Mouse (Mus musculus): Measurements from ENCODE around the gene Hbb-bh1. TPM values are rescaled to one million over a fixed set of nuclear protein-coding genes. Genes with fewer than 3 reads are reported as not detected.
A peak's percentile ranks its signal among the peaks of the same experiment; 100 is the strongest.

The Hbb-bh1 gene
- total and polyA plus RNA-seq, 2 experiments, result not detected

DNA sequence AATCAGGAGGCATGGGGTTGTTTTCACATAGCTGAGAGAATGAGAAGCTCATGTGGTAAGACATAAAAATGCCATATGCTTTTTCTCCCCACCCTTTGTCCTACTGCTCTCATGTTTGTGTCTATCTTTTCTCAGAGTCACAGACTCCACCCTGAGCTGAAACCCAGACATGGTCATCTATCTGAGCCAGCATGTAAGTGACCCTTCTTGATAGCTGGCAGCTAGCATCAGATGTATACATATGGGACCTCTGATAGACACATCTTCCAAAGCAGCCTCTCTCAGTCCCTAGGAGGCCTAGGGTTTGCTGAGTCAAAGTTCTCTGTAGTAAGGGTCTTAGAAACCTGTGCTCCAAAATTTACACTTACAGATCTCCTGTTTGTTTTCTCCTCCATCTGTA lies 22.8 kb upstream of the Hbb-bh1 start:
- no peak for DNase-seq (ENCODE audit: extremely low read depth, low read depth, low spot score)
- H3K27ac ChIP-seq (replicated peaks; ENCODE audit: insufficient read depth, low read depth, low read length), result no peak overlapping the region
- TF ChIP-seq POLR2A (IDR thresholded peaks at IDR 0.05; ENCODE audit: extremely low read depth, insufficient read depth, low read length) (no peak), CTCF (IDR thresholded peaks at IDR 0.05; ENCODE audit: low read depth, low read length) (no peak)
- no peak overlapping the region for H3K9ac ChIP-seq (ENCODE audit: low read depth, low read length)
- no peaks in the 10 kb centered on the region for H3K36me3 ChIP-seq (ENCODE audit: control insufficient read depth, insufficient read depth, low read length)
- no peaks in the 10 kb centered on the region for H3K79me2 ChIP-seq (ENCODE audit: control insufficient read depth, insufficient read depth, low read length)
- H3K4me3 ChIP-seq (ENCODE audit: insufficient read depth, low read depth, low read length), result no peak overlapping the region
- H3K27me3 ChIP-seq (ENCODE audit: control insufficient read depth, insufficient read depth, low read length), result no peaks in the 10 kb centered on the region
- H3K4me1 ChIP-seq (ENCODE audit: control insufficient read depth, insufficient read depth, low read length), result no peaks in the 10 kb centered on the region

GRCm38 (mm10) chr7:103861531-103861930 lies 18.6 kb upstream of the Hbb-bh1 start:
- no peak for TF ChIP-seq POLR2A (IDR thresholded peaks at IDR 0.05; ENCODE audit: extremely low read depth, insufficient read depth, low read length)
- no peak for TF ChIP-seq CTCF (IDR thresholded peaks at IDR 0.05; ENCODE audit: low read depth, low read length)
- H3K36me3 ChIP-seq (ENCODE audit: control insufficient read depth, insufficient read depth, low read length), result no peaks in the 10 kb centered on the region
- no peaks in the 10 kb centered on the region for H3K4me1 ChIP-seq (ENCODE audit: control insufficient read depth, insufficient read depth, low read length)
- 67% methylated on average over 3 of the region's 3 CpGs for WGBS
- H3K9ac ChIP-seq (ENCODE audit: low read depth, low read length), result no peak overlapping the region
- no peak for DNase-seq (ENCODE audit: extremely low read depth, low read depth, low spot score)
- no peaks in the 10 kb centered on the region for H3K27me3 ChIP-seq (ENCODE audit: control insufficient read depth, insufficient read depth, low read length)
- no peak overlapping the region for H3K27ac ChIP-seq (replicated peaks; ENCODE audit: insufficient read depth, low read depth, low read length)
- no peak overlapping the region for H3K4me3 ChIP-seq (ENCODE audit: insufficient read depth, low read depth, low read length)
- no peaks in the 10 kb centered on the region for H3K79me2 ChIP-seq (ENCODE audit: control insufficient read depth, insufficient read depth, low read length)

DNA sequence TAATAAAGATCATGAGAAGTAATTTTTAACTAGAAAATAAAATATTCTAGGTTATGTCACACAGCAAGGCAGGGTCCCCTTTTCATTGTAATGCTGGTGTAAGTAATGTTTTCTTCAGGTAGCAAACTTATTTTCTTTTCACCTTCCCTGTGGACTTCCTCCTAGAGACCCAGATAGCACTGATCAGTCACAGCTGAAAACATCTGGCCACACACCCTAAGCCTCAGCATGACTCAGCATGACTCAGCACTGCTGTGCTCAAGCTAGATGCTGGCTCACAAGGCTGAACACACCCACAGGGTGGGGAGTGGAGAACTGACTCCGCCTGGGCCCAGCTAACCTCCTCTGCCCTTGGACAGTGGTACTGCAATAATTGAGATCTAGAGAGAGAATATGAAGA lies 17.9 kb upstream of the Hbb-bh1 start:
- H3K9ac ChIP-seq (ENCODE audit: low read depth, low read length), result no peak overlapping the region
- H3K4me1 ChIP-seq (ENCODE audit: control insufficient read depth, insufficient read depth, low read length), result no peaks in the 10 kb centered on the region
- H3K27ac ChIP-seq (replicated peaks; ENCODE audit: insufficient read depth, low read depth, low read length), result no peak overlapping the region
- no peak overlapping the region for H3K4me3 ChIP-seq (ENCODE audit: insufficient read depth, low read depth, low read length)
- TF ChIP-seq CTCF (IDR thresholded peaks at IDR 0.05; ENCODE audit: low read depth, low read length) (no peak), POLR2A (IDR thresholded peaks at IDR 0.05; ENCODE audit: extremely low read depth, insufficient read depth, low read length) (no peak)
- peak; percentile 0 for DNase-seq (ENCODE audit: extremely low read depth, low read depth, low spot score)
- H3K79me2 ChIP-seq (ENCODE audit: control insufficient read depth, insufficient read depth, low read length), result no peaks in the 10 kb centered on the region
- H3K36me3 ChIP-seq (ENCODE audit: control insufficient read depth, insufficient read depth, low read length), result no peaks in the 10 kb centered on the region
- H3K27me3 ChIP-seq (ENCODE audit: control insufficient read depth, insufficient read depth, low read length), result no peaks in the 10 kb centered on the region
- 45% methylated on average over 1 of the region's 1 CpGs for WGBS

- Histone ChIP-seq H3K4me1 (ENCODE audit: control insufficient read depth, insufficient read depth, low read length) (no peaks in the 10 kb centered on the region), H3K36me3 (ENCODE audit: control insufficient read depth, insufficient read depth, low read length) (no peaks in the 10 kb centered on the region), H3K9ac (ENCODE audit: low read depth, low read length) (no peak overlapping the region), H3K27me3 (ENCODE audit: control insufficient read depth, insufficient read depth, low read length) (no peaks in the 10 kb centered on the region), H3K79me2 (ENCODE audit: control insufficient read depth, insufficient read depth, low read length) (no peaks in the 10 kb centered on the region), H3K27ac (replicated peaks; ENCODE audit: insufficient read depth, low read depth, low read length) (no peak overlapping the region), H3K4me3 (ENCODE audit: insufficient read depth, low read depth, low read length) (no peak overlapping the region)
- no peak for DNase-seq (ENCODE audit: extremely low read depth, low read depth, low spot score)
- no peak for TF ChIP-seq POLR2A (IDR thresholded peaks at IDR 0.05; ENCODE audit: extremely low read depth, insufficient read depth, low read length)
- TF ChIP-seq CTCF (IDR thresholded peaks at IDR 0.05; ENCODE audit: low read depth, low read length), result no peak
- WGBS, result 38% methylated on average over 2 of the region's 2 CpGs
Observed at GRCm38 (mm10) chr7:103859076-103859475, 16.1 kb upstream of the Hbb-bh1 start.

DNA sequence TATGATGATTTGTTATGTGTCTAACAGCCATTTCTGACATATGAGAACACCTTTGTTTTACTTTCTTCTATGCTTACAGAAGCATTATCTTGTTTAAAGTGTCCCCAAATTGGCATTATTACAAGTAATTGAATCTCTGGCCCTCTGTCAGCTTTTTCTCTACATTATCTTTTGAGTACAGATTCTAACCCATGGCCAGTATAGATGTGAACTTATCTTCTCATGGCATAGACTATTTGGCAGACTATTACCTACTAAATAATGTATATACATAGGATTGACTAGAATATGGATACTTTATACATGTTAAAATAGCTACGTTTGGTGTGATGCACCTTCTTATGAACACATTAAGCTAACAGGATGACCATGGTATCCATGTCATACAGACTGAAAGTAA lies 11.7 kb upstream of the Hbb-bh1 start:
- WGBS, result 55% methylated on average over 1 of the region's 1 CpGs
- Histone ChIP-seq H3K27me3 (ENCODE audit: control insufficient read depth, insufficient read depth, low read length) (no peaks in the 10 kb centered on the region), H3K27ac (replicated peaks; ENCODE audit: insufficient read depth, low read depth, low read length) (no peak overlapping the region), H3K79me2 (ENCODE audit: control insufficient read depth, insufficient read depth, low read length) (no peaks in the 10 kb centered on the region), H3K4me1 (ENCODE audit: control insufficient read depth, insufficient read depth, low read length) (no peaks in the 10 kb centered on the region), H3K4me3 (ENCODE audit: insufficient read depth, low read depth, low read length) (no peak overlapping the region), H3K9ac (ENCODE audit: low read depth, low read length) (no peak overlapping the region), H3K36me3 (ENCODE audit: control insufficient read depth, insufficient read depth, low read length) (no peaks in the 10 kb centered on the region)
- no peak for DNase-seq (ENCODE audit: extremely low read depth, low read depth, low spot score)
- TF ChIP-seq POLR2A (IDR thresholded peaks at IDR 0.05; ENCODE audit: extremely low read depth, insufficient read depth, low read length) (no peak), CTCF (IDR thresholded peaks at IDR 0.05; ENCODE audit: low read depth, low read length) (no peak)

- TF ChIP-seq CTCF (IDR thresholded peaks at IDR 0.05; ENCODE audit: low read depth, low read length), result no peak
- TF ChIP-seq POLR2A (IDR thresholded peaks at IDR 0.05; ENCODE audit: extremely low read depth, insufficient read depth, low read length), result no peak
- Histone ChIP-seq H3K27ac (replicated peaks; ENCODE audit: insufficient read depth, low read depth, low read length) (no peak within 1 kb of the TSS), H3K4me3 (ENCODE audit: insufficient read depth, low read depth, low read length) (no peak within 1 kb of the TSS), H3K9ac (ENCODE audit: low read depth, low read length) (no peak within 1 kb of the TSS), H3K4me1 (ENCODE audit: control insufficient read depth, insufficient read depth, low read length) (no peaks in the 10 kb centered on the region), H3K36me3 (ENCODE audit: control insufficient read depth, insufficient read depth, low read length) (no peaks in the 10 kb centered on the region), H3K27me3 (ENCODE audit: control insufficient read depth, insufficient read depth, low read length) (no peaks in the 10 kb centered on the region), H3K79me2 (ENCODE audit: control insufficient read depth, insufficient read depth, low read length) (no peaks in the 10 kb centered on the region)
- no peak for DNase-seq (ENCODE audit: extremely low read depth, low read depth, low spot score)
- 37% methylated on average over 2 of the region's 2 CpGs for WGBS
Observed at GRCm38 (mm10) chr7:103853090-103853489, 10.1 kb upstream of the Hbb-bh1 start, which contains the start of gene Hbb-y. TSS of gene Hbb-y (minus strand) at chr7:103853216.

Data from liver, adult 2 months (tissue).